Mouse (Mus musculus) megakaryocyte, embryonic 14.5 days (primary cell): ENCODE data around the gene Pgs1. TPM values are rescaled to one million over a fixed set of nuclear protein-coding genes. Genes with fewer than 3 reads are reported as not detected.

ENCODE experiments used
- H3K27me3 ChIP-seq: replicated peaks from 2 replicates; pipeline ENCODE3; 2012; ENCODE audit warnings: inconsistent platforms
- H3K36me3 ChIP-seq: replicated peaks from 2 replicates; pipeline ENCODE3; 2012; ENCODE audit warnings: low read length, inconsistent platforms, mixed read lengths
- H3K4me1 ChIP-seq: 2 replicates; pipeline ENCODE4 v1.6.1; 2012; ENCODE audit warnings: inconsistent platforms
- H3K4me3 ChIP-seq: replicated peaks from 2 replicates; pipeline ENCODE3; 2012; ENCODE audit warnings: moderate library complexity, mild to moderate bottlenecking, inconsistent platforms
- H3K9me3 ChIP-seq: 2 replicates; pipeline ENCODE4 v1.6.1; 2012; ENCODE audit warnings: inconsistent platforms
- FLI1 ChIP-seq: IDR thresholded peaks from 2 replicates; pipeline ENCODE4 v1.6.1; 2012; ENCODE audit warnings: low read length, inconsistent platforms, mixed read lengths
- GATA1 ChIP-seq: IDR thresholded peaks from 3 replicates; pipeline ENCODE4 v1.6.1; 2012; ENCODE audit warnings: mixed read lengths, low read length, inconsistent platforms, borderline replicate concordance
- polyA plus RNA-seq: library from polyadenylated mRNA; stranded (reverse); fragments of >175 nt; gene quantifications from 2 replicates; pipeline ENCODE4 v1.2.3, GENCODE M21; 2012; ENCODE audit warnings: low replicate concordance; ENCODE audit not compliant: insufficient read depth

Pgs1 gene
- polyA plus RNA-seq, 1 experiment = 43.0 TPM

DNA sequence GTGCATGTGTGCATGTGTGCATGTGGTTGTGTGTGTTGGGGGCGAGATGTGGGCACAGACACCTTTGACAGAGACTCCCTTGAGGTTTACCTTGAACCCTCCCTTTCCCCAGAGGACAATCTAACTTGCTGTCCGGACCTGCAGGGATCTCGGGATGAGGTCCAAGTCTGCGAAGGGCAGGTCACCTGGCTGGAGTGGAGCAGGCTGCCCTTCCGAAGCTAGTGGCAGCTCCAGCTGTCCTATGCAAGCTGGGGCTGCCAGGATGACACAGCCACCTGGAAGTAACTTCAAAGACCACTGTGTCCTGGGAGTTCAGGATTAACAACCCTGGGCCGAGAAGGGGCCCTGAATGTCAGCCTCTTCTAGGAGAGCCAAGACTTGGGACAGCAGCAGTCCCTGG lies 34.7 kb upstream of the Pgs1 start:
- Histone ChIP-seq H3K27me3 (peaks cover 24% of the 10 kb centered on the region), H3K4me3 (no peak overlapping the region), H3K9me3 (peaks cover 3% of the 10 kb centered on the region; the same call in 1 of the 2 replicates), H3K4me1 (peaks cover 83% of the 10 kb centered on the region), H3K36me3 (no peaks in the 10 kb centered on the region)
- no peak for TF ChIP-seq FLI1
- TF ChIP-seq GATA1 = no peak

DNA sequence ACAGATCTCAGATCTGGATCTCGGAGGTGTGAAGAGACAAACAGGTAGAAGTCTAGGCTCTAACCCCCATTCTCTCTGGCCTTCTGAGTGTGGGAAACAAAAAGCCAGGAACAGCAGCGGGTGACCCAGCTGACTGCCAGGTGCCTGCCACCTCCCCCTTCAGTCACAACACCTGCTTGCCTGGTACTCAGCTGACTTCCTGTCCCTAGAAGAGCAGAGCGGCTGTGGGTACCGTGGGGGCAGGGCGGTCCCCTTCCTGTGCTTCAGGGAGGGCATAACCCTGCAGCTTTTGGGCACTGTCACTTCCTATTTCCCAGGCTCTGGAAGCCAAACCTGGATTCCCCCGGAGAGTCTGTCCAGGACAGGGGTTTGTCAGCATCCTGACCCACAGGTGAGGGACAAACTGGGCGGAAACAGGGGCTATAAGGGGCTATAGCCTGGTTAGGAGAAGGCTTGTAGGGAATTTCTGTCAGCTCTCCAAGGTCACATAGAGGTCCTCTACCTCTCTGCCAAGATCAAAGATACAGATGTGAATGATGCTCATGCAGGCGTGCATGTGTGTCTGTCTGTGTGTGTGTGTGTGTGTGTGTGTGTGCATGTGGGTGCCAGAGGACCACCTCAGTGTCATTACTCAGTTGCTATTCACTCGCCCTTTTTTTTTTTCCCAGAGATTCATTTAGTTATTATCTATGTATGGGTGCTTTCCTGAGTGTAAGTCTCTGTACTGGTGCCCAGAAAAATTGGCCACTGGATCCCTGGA lies 33.7 kb upstream of the Pgs1 start:
- TF ChIP-seq FLI1 (no peak), GATA1 (no peak)
- Histone ChIP-seq H3K4me3 (peak overlapping the region; percentile 78), H3K36me3 (no peaks in the 10 kb centered on the region), H3K9me3 (peaks cover 3% of the 10 kb centered on the region; the same call in 1 of the 2 replicates), H3K27me3 (peaks cover 24% of the 10 kb centered on the region), H3K4me1 (peaks cover 83% of the 10 kb centered on the region)

DNA sequence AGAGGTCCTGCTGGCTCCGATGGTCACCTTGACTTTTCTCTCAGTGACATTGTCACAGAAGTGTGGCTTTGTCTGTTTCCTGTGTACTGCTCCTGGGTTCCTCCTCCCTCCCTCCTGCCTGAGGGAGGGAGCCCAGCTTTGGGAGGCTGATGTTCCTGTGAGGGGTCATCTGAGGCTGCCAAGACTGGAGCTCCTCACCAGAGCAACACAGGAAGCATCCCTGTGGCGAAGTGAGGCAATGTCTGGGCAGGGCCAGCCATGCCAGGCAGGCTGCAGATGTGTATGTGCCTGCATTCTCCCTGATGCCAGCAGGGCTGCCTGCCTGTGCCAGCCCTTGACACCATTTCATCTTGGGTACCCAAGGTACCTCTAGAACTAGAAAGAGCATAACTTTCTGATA lies 32.0 kb upstream of the Pgs1 start:
- H3K4me1 ChIP-seq = peaks cover 91% of the 10 kb centered on the region
- H3K36me3 ChIP-seq = no peaks in the 10 kb centered on the region
- H3K9me3 ChIP-seq = no peaks in the 10 kb centered on the region
- TF ChIP-seq FLI1 (no peak), GATA1 (no peak)
- H3K4me3 ChIP-seq = peak overlapping the region; percentile 82
- H3K27me3 ChIP-seq = peaks cover 20% of the 10 kb centered on the region

DNA sequence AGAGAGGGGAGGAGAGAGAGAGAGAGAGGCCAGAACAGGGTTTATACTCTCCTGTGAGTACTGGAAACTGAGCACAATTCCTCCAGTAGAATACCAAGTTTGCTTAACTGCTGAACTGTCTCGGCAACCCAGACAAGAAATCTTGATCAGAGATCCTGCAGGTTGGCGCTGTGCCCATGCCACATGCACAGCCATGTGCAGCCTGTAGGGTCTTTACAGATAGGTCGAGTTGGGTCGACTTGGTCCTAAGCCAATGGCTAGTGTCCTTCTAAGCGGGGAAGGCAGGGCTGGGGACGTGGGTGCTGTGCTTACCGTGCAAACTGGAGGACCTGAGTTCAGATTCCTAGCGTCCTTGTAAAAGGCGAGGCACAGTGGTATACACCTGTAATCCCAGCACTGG lies 31.3 kb upstream of the Pgs1 start:
- H3K4me3 ChIP-seq = no peak overlapping the region
- peaks cover 91% of the 10 kb centered on the region for H3K4me1 ChIP-seq
- H3K36me3 ChIP-seq = no peaks in the 10 kb centered on the region
- peaks cover 17% of the 10 kb centered on the region for H3K27me3 ChIP-seq
- no peak for TF ChIP-seq GATA1
- no peak for TF ChIP-seq FLI1
- no peaks in the 10 kb centered on the region for H3K9me3 ChIP-seq

DNA sequence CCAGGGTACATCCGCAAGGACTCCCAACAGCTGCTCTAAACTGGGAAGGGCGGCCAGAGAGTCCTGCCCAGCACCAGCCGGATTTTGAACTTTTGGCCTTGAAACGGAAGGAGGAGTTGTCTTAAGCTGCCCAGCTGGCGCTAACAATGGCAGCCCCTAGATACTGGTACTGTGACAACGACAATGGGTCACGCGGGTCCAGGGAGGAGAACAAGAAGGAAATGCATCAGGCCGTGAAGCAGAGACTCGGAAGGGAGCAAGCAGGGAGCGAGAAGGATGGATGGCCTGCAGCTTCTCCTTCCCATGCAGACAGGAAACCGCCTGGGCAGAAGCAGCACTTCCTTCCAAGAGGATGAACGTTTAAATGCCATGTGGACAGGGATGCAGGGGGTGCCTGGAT lies 30.5 kb upstream of the Pgs1 start:
- H3K27me3 ChIP-seq = peaks cover 15% of the 10 kb centered on the region
- H3K36me3 ChIP-seq = no peaks in the 10 kb centered on the region
- no peaks in the 10 kb centered on the region for H3K9me3 ChIP-seq
- H3K4me1 ChIP-seq = peaks cover 96% of the 10 kb centered on the region
- TF ChIP-seq FLI1 = no peak
- no peak overlapping the region for H3K4me3 ChIP-seq

DNA sequence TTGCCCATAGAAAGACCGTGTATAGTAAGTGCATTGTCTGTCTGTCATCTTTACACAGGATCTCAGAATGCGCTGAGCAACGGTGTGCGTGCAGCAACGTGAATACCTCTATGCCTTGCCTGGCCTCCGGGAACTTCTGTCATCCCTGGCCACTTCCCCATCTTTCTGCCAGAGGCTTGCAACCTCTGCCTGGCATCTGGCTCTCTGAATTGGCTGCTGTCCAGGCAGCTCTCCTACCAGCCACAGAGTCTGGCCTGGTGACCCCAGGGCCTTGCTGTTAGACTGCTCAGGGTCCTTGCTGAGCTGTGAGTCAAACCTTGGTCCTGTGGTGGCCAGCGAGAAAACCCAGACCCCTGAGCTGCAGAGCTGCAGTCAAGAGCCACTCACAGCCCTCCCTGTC lies 27.9 kb upstream of the Pgs1 start:
- no peaks in the 10 kb centered on the region for H3K36me3 ChIP-seq
- peaks cover 3% of the 10 kb centered on the region for H3K27me3 ChIP-seq
- TF ChIP-seq GATA1 (no peak), FLI1 (no peak)
- H3K4me3 ChIP-seq = peak overlapping the region; percentile 46
- no peaks in the 10 kb centered on the region for H3K9me3 ChIP-seq
- H3K4me1 ChIP-seq = peaks cover 94% of the 10 kb centered on the region

DNA sequence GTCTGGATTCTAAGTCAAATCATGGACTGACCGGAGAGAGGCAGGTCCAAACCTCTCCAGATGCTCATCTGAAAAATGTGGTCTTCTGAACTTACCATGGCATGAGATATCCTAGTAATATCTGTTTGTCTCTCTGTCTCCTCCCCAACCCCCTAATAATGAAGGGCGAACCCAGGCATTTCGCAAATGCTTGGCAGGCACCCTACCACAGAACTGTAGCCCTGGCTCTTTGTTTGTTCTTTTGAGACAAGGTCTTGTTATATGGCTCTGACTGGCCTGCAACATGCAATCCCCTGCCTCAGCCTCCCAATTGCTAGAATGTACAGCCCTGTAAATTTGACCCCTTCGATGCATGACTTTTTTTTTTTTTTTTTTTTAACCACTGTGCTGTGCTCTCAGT lies 26.9 kb upstream of the Pgs1 start:
- peaks cover 3% of the 10 kb centered on the region for H3K27me3 ChIP-seq
- H3K36me3 ChIP-seq = no peaks in the 10 kb centered on the region
- H3K9me3 ChIP-seq = no peaks in the 10 kb centered on the region
- TF ChIP-seq GATA1 (no peak), FLI1 (no peak)
- no peak overlapping the region for H3K4me3 ChIP-seq
- peaks cover 96% of the 10 kb centered on the region for H3K4me1 ChIP-seq

DNA sequence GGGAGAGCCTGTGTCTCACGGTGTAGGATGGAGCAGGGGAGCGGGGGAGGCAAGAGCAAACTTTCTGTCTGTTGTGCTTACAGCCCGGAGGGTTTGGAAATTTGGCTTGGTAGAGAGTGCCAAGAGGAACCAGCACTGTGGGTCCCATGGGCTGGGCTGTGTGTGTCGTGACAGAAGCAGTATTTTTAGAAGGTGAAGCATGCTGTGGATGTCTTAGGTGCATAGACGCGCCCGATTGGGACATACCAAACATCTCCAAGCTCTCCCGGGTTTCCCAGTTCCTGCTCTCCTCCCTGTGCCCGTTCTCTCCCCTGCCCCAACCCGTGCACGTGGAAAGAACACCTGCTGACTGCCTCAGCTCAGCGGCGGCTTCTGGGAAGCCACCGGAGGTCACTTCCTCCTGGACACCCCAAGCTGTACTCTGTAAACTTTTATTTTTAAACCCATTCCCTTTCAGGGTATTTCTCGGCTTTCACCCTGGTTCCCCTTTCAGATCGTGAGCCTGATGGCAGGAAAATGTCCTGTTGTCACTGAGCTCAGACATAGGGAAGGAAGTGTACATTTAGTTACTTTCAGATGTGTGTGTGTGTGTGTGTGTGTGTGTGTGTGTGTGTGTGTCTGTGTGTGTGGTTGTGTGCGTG lies 26.2 kb upstream of the Pgs1 start:
- Histone ChIP-seq H3K27me3 (peaks cover 3% of the 10 kb centered on the region), H3K36me3 (peaks cover under 1% of the 10 kb centered on the region), H3K4me3 (peak overlapping the region; percentile 51), H3K4me1 (peaks cover 96% of the 10 kb centered on the region), H3K9me3 (no peaks in the 10 kb centered on the region)
- TF ChIP-seq GATA1 (no peak), FLI1 (no peak)

DNA sequence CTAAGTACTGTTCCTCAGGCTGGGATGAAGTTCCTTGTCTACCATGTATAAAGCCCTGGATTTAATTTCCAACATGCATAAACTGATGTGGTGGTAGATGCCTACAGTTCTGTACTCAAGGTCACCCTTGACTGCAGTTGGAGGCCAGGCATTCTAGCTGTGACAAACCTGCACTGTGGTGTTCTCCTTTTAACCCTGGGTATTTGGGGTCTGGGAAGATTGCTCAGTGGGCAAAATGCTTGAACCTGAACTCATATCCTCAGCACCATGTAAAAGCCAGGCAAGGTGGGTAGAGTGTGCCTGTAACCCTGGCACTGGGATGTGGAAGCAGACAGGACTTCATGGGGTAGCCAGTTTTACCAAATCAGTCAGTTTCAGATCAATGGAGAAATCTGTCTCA lies 25.5 kb upstream of the Pgs1 start:
- no peaks in the 10 kb centered on the region for H3K9me3 ChIP-seq
- H3K4me3 ChIP-seq = no peak overlapping the region

More for the DNA sequence above, 25.5 kb upstream of the Pgs1 start:
- peaks cover 7% of the 10 kb centered on the region for H3K36me3 ChIP-seq
- TF ChIP-seq GATA1 = no peak
- no peak for TF ChIP-seq FLI1
- peaks cover 3% of the 10 kb centered on the region for H3K27me3 ChIP-seq
- peaks cover 96% of the 10 kb centered on the region for H3K4me1 ChIP-seq
